Mouse (Mus musculus) gastrocnemius, postnatal 10 days (tissue): ENCODE data around the gene Tekt3. TPM values are rescaled to one million over a fixed set of nuclear protein-coding genes. Genes with fewer than 3 reads are reported as not detected.
A peak's percentile ranks its signal among the peaks of the same experiment; 100 is the strongest.

Experiments used
- DNase-seq: peaks from one replicate; pipeline ENCODE4 v3.0.0; 2021; ENCODE audit warnings: mixed read lengths
- long read RNA-seq, 2 experiments: library from polyadenylated mRNA; stranded (forward); transcript quantifications; one replicate each; pipeline ENCODE4 v2.0.0; 2021
- total RNA-seq, 2 experiments: library from RNA; stranded (reverse); gene quantifications; 2 replicates each; pipeline ENCODE4 v1.2.3; 2021

The Tekt3 gene
- not detected for total RNA-seq
- long read RNA-seq, experiment 1: 0 reads
- long read RNA-seq, experiment 2: 0 reads

DNA sequence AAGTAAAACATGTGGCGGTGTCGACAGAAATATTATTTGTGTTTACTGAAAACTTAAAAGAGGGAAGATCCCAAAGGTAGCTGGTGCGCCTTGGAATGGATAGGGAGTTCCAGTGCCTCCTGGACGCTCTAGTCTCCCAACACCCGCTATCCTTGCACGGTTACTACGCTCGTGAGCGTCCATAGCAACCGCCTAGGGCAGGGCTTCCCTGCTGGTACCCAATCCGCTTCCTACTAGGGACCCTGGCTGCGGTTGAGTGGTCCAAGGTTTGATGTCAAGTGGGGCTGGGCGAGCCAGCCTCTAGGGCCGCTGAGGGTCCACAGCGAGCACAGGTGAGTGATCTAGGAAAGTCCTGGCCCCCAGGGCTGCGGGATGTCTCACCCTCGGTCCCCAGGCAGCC lies at the start of gene Tekt3:
Gene Tekt3 (plus strand): TSS at position 209 of the 400 bp plus-strand sequence.
- DNase-seq: no peak

DNA sequence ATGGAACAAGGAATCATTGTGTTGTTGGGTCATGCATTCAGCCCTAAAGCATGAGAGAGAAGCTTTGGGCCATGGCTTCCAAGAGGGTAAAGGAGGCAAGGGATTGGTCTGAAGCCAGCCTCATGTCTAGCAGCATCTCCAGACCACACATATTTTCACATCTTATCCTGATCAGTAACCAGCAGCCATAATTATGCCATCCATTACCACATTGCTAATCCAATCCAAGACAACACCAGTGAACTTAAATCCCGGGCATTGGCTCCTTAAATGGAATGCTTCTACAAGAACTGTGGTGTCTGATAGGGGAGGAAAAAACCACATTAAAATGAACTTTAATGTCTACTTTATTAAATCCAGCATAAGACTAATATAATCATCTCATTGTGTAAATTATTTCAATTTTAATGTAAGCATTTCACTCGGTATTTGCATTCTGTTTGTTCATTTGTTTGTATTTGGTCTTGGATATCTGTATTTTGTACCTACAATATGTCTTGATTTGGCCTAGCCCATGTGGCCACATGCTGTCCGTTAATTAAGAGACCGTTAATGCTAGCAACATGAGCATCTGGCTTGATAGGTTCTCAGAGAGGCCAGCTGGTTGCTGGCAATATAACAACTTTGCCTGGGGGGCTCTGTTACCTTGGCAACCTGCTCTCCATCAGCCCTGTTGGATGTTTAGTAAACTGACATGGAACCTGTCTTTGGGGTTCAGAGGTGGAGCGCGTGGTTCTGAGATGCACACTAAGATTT lies 43.9 kb upstream of the Tekt3 start:
- no peak for DNase-seq

DNA sequence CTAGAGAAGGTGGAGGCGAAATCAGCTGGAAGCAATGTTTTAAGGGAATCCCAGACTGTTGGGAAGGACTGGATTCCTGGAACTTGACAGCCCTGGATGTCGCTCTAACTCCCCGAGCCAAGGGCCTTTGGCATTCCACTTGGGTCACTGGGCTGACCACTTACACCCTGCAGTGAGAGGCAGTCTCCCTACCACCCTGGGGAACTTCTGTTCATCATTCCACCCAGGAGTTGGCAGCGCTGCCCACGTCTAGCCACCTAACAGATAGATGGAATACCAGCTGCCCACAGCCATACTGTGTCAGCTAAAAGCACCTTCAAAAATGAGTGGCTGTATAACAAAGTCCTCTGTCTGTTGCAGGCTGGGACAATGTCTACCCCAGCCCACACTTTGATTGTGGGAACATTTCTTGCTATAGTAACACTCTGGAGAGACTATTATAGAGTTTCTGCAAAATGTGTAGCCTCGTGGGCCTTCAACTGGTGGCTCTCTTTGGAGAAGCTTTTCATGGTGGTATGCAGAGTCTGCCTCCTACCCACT lies 43.3 kb upstream of the Tekt3 start:
- DNase-seq: peak; percentile 29

DNA sequence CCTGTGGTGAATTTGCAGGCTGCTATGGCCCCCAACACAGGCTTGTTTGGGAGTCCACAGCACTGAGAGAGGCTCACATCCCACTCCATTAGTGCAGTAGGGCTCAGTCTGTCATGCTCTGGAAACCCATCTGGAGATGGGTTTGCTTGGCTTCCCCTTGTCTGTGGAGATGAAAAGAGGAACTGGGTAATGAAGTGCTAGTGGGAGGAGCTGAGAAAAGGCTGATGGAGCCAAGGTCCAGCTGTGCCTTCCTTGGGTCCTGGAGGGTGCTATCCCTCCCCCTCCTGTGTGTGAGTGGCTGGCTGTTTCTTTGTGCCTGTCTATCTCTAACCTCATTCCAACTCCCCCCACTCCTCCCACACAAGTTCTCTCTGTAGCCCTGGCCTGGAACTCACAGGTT lies 40.8 kb upstream of the Tekt3 start:
- DNase-seq: no peak

- DNase-seq: no peak
These were observed 40.2 kb upstream of the Tekt3 start for GRCm38 (mm10) chr11:63021141-63021806.

DNA sequence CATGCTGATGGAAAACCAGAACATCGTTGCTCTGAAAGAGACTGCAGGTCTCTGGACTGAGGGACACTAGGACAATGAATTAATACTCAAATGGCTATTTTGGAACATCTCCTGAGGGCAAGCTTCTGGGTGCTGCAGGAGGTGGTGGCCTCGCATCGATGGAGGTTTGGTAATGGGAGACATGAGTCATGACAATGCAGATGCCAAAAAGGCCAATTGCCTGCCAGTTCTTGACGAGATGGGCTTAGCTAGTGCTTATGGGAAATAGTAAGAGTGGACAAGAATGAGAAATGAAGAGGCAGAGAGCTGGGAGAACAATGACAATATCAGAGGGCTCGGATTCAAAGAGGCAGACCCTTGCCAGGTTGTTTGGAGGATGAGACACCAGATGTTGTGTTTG lies 38.0 kb upstream of the Tekt3 start:
- DNase-seq: no peak

DNA sequence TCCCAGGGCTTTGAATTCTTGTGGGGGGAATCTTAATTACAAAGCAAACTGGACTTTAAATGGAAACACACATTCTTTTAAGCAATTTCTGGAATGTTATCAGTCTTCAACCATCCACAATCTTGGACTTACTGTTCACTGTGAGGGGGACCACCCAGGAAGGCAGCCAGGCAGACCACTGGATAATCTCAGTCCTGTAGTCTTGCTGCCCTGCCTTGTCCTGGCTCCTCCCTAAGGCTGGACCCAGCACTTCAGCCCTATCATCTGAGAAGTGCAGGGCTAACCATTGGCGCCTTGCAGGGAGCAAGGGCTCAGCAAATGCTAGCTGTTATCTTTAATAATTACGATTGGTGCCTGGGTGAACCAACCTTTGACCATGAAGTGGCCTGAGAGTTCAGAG lies 37.3 kb upstream of the Tekt3 start:
- no peak for DNase-seq

- DNase-seq: no peak
These were observed 36.0 kb upstream of the Tekt3 start for GRCm38 (mm10) chr11:63025476-63025875.

DNA sequence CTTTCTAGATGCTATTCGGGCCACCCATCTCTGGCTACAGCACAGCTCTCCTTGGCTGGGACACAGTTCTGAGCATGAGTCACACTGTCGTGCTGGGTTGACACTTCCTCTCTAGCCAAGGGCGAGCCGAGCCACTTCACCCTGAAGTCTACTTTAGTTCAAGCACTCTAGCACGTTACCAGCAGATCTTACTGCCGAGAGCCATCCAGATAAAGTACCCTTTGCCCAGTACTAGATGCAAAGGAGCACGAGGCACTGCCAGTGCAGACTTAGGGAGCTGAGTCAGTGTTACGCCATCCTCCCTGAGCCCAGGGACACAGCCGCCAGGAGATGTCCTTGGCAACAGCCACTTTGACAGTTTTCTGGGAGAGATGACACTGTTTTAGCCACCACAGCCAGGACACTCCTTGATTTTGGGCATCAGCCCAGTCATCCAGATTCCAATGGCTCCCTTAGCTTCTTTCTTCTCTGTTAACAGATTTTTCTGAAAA lies 34.8 kb upstream of the Tekt3 start:
- peak; percentile 46 for DNase-seq

DNA sequence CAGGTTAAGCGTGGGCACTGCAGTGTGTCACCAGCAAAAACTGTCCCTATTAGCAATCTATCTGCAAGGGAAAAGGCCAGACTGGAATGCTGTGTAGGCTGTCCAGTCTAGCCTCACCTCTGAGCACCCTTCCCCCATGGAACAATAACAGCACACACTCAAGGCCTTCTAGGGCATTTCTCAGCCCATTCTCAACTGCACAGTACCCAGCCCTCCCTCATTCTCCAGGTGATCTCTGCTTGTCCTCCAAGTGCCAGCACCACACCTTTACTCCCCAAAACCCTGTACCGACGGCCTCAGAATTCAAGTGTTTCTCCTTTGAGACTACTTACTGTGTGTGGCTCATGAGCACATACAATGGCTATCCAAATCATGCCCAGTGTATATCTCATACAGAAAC lies 33.3 kb upstream of the Tekt3 start:
- DNase-seq: no peak

- no peak for DNase-seq
These were observed 32.2 kb upstream of the Tekt3 start for GRCm38 (mm10) chr11:63029148-63029714.

GRCm38 (mm10) chr11:63029721-63030120 lies 31.7 kb upstream of the Tekt3 start:
- DNase-seq: no peak

DNA sequence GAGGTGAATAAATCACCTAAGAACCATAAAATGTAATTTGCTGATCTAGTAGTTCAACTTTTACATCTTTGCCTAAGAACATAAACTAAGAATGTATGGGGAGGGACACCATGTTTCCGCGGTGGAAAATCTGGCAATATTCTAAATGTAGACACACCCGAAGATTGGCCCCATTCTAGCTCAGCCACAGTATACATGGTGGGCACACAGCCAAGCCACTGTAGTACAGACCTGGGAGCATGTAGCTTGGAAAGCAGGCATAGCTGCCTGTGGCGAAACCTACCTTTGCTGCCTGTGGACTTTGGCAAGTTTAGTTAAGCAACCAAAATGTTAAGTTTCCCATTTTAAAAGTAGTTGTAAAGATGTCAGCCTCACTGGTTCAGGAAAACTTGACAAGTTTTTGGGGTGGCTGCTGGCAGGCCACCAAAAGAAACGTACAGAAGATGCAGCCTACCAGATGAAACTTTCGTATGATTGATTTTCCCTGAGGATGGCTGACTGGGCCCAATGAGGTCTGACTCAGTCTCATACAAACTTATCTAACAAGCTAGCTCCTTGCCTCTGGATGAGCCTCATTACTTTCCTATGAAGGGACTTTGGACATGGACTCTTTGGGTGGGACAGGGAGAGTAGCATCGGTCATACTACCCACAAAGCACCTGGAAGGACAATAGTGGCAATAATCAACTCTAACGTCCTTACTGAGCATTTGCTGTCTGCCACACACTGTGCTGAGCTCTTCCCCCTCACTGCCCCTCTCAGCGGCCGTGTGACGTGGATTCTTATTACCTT lies 25.8 kb upstream of the Tekt3 start:
- no peak for DNase-seq

DNA sequence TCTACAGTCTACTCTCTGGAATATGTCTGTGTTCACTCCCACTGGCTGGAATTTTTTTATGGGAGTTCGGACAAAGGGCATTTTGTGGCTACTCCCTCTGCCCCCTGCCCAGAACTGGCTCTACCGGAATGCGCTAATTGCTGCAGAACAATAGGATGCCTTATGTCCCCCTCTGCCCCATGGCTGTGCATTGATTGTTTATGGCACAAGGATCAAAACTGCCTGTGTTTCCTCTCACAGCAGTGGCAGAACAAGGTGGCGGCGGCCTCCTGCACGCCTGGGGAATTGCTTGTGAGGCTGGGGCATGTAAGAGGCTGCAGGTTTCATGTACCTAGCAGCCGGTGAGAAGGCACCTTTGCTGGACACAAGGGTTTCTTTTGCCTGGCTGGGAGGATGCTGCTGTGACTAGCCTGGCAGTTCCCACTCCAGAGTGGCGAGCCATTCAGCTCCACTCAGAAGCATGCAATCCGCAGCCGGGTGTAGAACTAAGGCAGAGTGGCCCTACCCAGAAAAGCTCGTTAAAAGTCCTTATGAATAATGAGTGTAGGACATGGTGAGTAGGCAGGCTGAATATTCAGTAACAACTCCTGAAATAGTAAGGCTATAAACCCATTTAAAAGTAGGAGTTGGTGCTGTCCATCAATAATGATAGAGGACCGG lies 21.3 kb upstream of the Tekt3 start:
- no peak for DNase-seq

- DNase-seq: no peak
These were observed 15.7 kb upstream of the Tekt3 start for GRCm38 (mm10) chr11:63045771-63046170.

GRCm38 (mm10) chr11:63046380-63046779 lies 15.1 kb upstream of the Tekt3 start:
- DNase-seq: no peak

DNA sequence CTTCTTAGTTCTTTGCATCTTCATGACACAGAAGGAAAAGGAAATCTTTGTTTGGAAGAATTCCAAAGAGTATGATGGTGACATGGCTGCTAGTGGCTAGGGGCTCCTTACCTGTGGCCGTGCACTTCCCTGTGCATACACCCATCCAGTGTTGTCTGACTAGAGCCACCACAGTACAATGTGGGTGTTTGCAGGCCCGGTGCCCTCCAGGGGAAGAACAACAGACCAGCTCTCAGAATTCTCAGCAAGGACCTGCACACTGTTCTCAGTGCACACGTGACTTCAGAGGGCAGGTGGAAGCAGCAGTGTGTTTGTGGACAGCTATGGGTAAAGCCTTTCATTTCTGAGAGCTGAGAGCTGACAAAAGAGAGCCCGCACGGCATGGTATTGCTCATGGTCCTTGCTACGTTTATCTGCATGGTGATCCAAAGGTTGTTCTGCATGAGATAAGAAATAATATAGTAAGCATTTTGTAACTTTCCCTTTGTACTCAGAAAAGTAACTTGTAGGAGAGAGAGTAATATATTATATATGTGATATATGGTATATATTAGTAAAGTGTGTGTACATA lies 11.0 kb upstream of the Tekt3 start:
- DNase-seq: no peak

DNA sequence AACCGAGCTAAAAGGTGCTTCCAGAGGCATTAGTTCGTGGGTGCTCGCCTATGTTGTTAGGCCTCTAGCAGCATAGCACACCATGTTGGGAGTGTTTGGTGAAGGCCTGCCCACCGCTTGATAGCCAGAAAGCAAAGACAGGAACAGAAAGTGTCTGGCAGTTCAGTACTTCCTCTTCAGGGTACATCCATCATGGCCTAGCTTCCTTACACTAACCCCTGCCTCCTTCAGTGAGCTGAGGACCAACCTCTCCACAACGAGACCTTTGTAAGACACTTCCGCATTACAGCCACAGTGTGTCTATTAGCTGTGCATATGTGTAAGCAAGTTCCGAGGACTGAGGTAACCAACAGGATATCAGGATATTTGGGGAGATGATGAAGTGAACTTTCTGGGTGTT lies 10.4 kb upstream of the Tekt3 start:
- DNase-seq: no peak

DNA sequence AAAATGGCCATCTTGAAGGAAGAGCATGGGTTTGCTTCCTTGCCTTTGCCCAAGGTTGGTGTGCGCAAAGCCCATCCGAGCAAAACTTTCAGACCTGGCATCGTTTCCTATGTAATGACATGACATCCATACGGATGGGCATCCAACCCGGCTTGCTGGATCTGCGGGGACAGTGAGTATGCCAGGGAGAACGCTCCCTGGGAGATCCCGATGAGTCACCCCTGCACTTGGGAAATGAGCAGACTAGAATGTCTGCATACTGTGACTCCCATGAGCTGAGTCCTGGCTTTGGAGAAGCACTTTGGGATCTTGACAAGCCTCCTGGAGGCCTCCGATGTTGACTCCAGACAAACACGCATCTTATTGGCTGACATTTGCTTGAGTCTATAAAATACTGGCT lies 9.5 kb upstream of the Tekt3 start:
- no peak for DNase-seq

GRCm38 (mm10) chr11:63055596-63055995 lies 5.9 kb upstream of the Tekt3 start:
- DNase-seq: no peak

DNA sequence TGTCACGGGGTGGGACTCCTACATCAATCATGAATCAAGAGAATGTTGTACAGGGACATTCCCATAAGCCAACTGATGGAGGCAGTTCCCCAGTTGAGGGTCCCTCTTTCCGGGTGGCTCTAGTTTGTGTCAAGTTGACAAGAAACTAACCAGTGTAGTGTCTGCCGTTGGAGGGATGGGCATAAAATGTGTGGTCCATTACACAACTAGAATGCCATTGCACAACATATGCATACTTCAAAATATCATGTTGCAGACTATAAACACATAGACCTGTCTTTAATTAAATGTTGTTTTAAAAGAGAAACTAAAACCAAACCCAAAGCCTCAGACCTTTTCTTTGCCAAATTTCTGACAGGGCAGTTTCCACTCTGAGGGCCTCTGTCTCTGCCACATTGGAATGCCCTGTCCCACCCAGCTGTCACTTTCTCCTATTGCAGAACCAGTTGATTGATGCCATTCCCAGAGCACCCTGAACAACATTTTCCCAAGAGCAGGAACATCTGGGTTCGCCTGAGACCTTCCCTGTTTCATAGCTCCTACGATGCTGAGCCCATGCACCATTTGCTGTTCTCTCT lies 3.0 kb upstream of the Tekt3 start:
- DNase-seq: no peak
